Mouse (Mus musculus) midbrain, embryonic 16.5 days (tissue): ENCODE measurements around the gene Astn2. TPM values are rescaled to one million over a fixed set of nuclear protein-coding genes. Genes with fewer than 3 reads are reported as not detected.

ENCODE experiments used
- ATAC-seq: fragments of 200-750 bp; cut with Nextera tagmentation; 2 replicates; pipeline ENCODE4 v1.8.0; 2017; ENCODE audit warnings: moderate TSS enrichment
- H3K27ac ChIP-seq: fragments of 300-500 bp; sonication (generic); 2 replicates; pipeline ENCODE4 v1.5.1; 2014; ENCODE audit warnings: mild to moderate bottlenecking, low read length, mixed read lengths
- H3K27me3 ChIP-seq: fragments of 300-500 bp; sonication (generic); 2 replicates; pipeline ENCODE4 v1.6.1; 2014; ENCODE audit warnings: low read depth, low read length, mixed read lengths; ENCODE audit not compliant: control insufficient read depth, insufficient read depth
- H3K36me3 ChIP-seq: fragments of 300-500 bp; sonication (generic); 2 replicates; pipeline ENCODE4 v1.6.1; 2014; ENCODE audit warnings: mild to moderate bottlenecking, low read length, moderate library complexity, mixed read lengths; ENCODE audit not compliant: control insufficient read depth, insufficient read depth
- H3K4me1 ChIP-seq: fragments of 300-500 bp; sonication (generic); 2 replicates; pipeline ENCODE4 v1.6.1; 2014; ENCODE audit warnings: mild to moderate bottlenecking, low read length, mixed read lengths; ENCODE audit not compliant: control insufficient read depth, insufficient read depth
- H3K4me2 ChIP-seq: fragments of 300-500 bp; sonication (generic); 2 replicates; pipeline ENCODE4 v1.6.1; 2014; ENCODE audit warnings: mild to moderate bottlenecking, low read length, mixed read lengths
- H3K4me3 ChIP-seq: fragments of 300-500 bp; sonication (generic); 2 replicates; pipeline ENCODE4 v1.5.1; 2014; ENCODE audit warnings: low read depth, mild to moderate bottlenecking, low read length, moderate library complexity, mixed read lengths
- H3K9ac ChIP-seq: fragments of 300-500 bp; sonication (generic); 2 replicates; pipeline ENCODE4 v1.6.1; 2014; ENCODE audit warnings: low read depth, low read length, mixed read lengths
- H3K9me3 ChIP-seq: fragments of 300-500 bp; sonication (generic); replicated peaks from 2 replicates; pipeline ENCODE4 v1.6.1; 2014; ENCODE audit warnings: mild to moderate bottlenecking, low read length, mixed read lengths; ENCODE audit not compliant: control insufficient read depth, poor library complexity, severe bottlenecking
- WGBS: fragments of 180-500 bp; shearing (Covaris S2); extraction: QIAGEN DNeasy Blood & Tissue Kit; methylation state at CpG from one replicate; pipeline ENCODE4 v1.1.7; 2014; 5-methylcytosine and 5-hydroxymethylcytosine counted together
- polyA plus RNA-seq: library from polyadenylated mRNA; unstranded; fragments of >200 nt; fragmentation: Nextera tagmentation; extraction: Ambion mirVana; gene quantifications from 2 replicates; pipeline ENCODE4 v1.2.1, GENCODE M21; 2015

The Astn2 gene
- polyA plus RNA-seq, 1 experiment from 2014 or later = 1.8 TPM

- H3K9me3 ChIP-seq = no peaks in the 10 kb centered on the region
- H3K4me1 ChIP-seq = no peaks in the 10 kb centered on the region
- no peaks in the 10 kb centered on the region for H3K36me3 ChIP-seq
- H3K9ac ChIP-seq = no peak overlapping the region
- H3K27ac ChIP-seq = no peak overlapping the region
- ATAC-seq = no peak
- WGBS = 77% methylated on average over 4 of the region's 4 CpGs
- no peak overlapping the region for H3K4me2 ChIP-seq
- no peaks in the 10 kb centered on the region for H3K27me3 ChIP-seq
- H3K4me3 ChIP-seq = no peak overlapping the region
These were observed 955.2 kb downstream of the Astn2 start for GRCm38 (mm10) chr4:65449171-65449570.

GRCm38 (mm10) chr4:65441746-65442145 lies 962.7 kb downstream of the Astn2 start:
- ATAC-seq = no peak
- 80% methylated on average over 4 of the region's 4 CpGs for WGBS
- no peaks in the 10 kb centered on the region for H3K27me3 ChIP-seq

GRCm38 (mm10) chr4:65430804-65431203 lies 973.6 kb downstream of the Astn2 start:
- WGBS = 63% methylated on average over 3 of the region's 3 CpGs

More at GRCm38 (mm10) chr4:65441746-65442145, 962.7 kb downstream of the Astn2 start:
- Histone ChIP-seq H3K4me2 (no peak overlapping the region), H3K4me3 (no peak overlapping the region), H3K27ac (no peak overlapping the region), H3K4me1 (no peaks in the 10 kb centered on the region), H3K9me3 (no peaks in the 10 kb centered on the region), H3K9ac (no peak overlapping the region), H3K36me3 (no peaks in the 10 kb centered on the region)

GRCm38 (mm10) chr4:65427480-65427879 lies 976.9 kb downstream of the Astn2 start:
- Histone ChIP-seq H3K9ac (no peak overlapping the region), H3K4me1 (no peaks in the 10 kb centered on the region), H3K9me3 (no peaks in the 10 kb centered on the region), H3K36me3 (no peaks in the 10 kb centered on the region), H3K27ac (no peak overlapping the region), H3K4me3 (no peak overlapping the region), H3K4me2 (no peak overlapping the region), H3K27me3 (no peaks in the 10 kb centered on the region)
- no peak for ATAC-seq
- WGBS = 92% methylated on average over 3 of the region's 3 CpGs

More at GRCm38 (mm10) chr4:65430804-65431203, 973.6 kb downstream of the Astn2 start:
- Histone ChIP-seq H3K36me3 (no peaks in the 10 kb centered on the region), H3K4me1 (no peaks in the 10 kb centered on the region), H3K27ac (no peak overlapping the region), H3K4me3 (no peak overlapping the region), H3K4me2 (no peak overlapping the region), H3K9me3 (no peaks in the 10 kb centered on the region), H3K27me3 (no peaks in the 10 kb centered on the region), H3K9ac (no peak overlapping the region)
- no peak for ATAC-seq

GRCm38 (mm10) chr4:65426437-65426836 lies 978.0 kb downstream of the Astn2 start:
- Histone ChIP-seq H3K4me1 (no peaks in the 10 kb centered on the region), H3K27me3 (no peaks in the 10 kb centered on the region), H3K36me3 (no peaks in the 10 kb centered on the region), H3K9ac (no peak overlapping the region), H3K4me3 (no peak overlapping the region), H3K4me2 (no peak overlapping the region), H3K27ac (no peak overlapping the region), H3K9me3 (no peaks in the 10 kb centered on the region)
- ATAC-seq = no peak
- WGBS = 85% methylated on average over 5 of the region's 5 CpGs

GRCm38 (mm10) chr4:65423068-65423625 lies 981.3 kb downstream of the Astn2 start:
- Histone ChIP-seq H3K4me1 (no peaks in the 10 kb centered on the region), H3K4me2 (no peak overlapping the region), H3K27me3 (no peaks in the 10 kb centered on the region), H3K27ac (no peak overlapping the region), H3K36me3 (no peaks in the 10 kb centered on the region), H3K9me3 (no peaks in the 10 kb centered on the region), H3K9ac (no peak overlapping the region), H3K4me3 (no peak overlapping the region)
- WGBS = 86% methylated on average over 3 of the region's 3 CpGs
- no peak for ATAC-seq

GRCm38 (mm10) chr4:65421272-65421671 lies 983.1 kb downstream of the Astn2 start:
- Histone ChIP-seq H3K4me2 (no peak overlapping the region), H3K9me3 (no peaks in the 10 kb centered on the region), H3K27ac (no peak overlapping the region), H3K4me3 (no peak overlapping the region), H3K9ac (no peak overlapping the region), H3K4me1 (no peaks in the 10 kb centered on the region), H3K27me3 (no peaks in the 10 kb centered on the region), H3K36me3 (no peaks in the 10 kb centered on the region)
- no peak for ATAC-seq
- WGBS = 92% methylated on average over 2 of the region's 2 CpGs

GRCm38 (mm10) chr4:65420511-65420931 lies 983.9 kb downstream of the Astn2 start:
- ATAC-seq = peak; percentile 62; the same call in 1 of the 2 replicates
- Histone ChIP-seq H3K4me2 (no peak overlapping the region), H3K4me3 (no peak overlapping the region), H3K27ac (no peak overlapping the region), H3K9me3 (no peaks in the 10 kb centered on the region), H3K27me3 (no peaks in the 10 kb centered on the region), H3K9ac (no peak overlapping the region), H3K4me1 (no peaks in the 10 kb centered on the region), H3K36me3 (no peaks in the 10 kb centered on the region)
- WGBS = 5% methylated on average over 3 of the region's 3 CpGs

GRCm38 (mm10) chr4:65415507-65415906 lies 988.9 kb downstream of the Astn2 start:
- no peaks in the 10 kb centered on the region for H3K9me3 ChIP-seq
- no peaks in the 10 kb centered on the region for H3K27me3 ChIP-seq
- WGBS = 92% methylated on average over 4 of the region's 4 CpGs
- no peak overlapping the region for H3K27ac ChIP-seq
- no peak for ATAC-seq
- no peaks in the 10 kb centered on the region for H3K4me1 ChIP-seq
- no peak overlapping the region for H3K9ac ChIP-seq
- H3K36me3 ChIP-seq = no peaks in the 10 kb centered on the region
- no peak overlapping the region for H3K4me2 ChIP-seq
- H3K4me3 ChIP-seq = no peak overlapping the region
